Mouse (Mus musculus) Muller cell, postnatal 12 days (primary cell): Measurements from ENCODE around the gene Psip1.
"Not testable (repeated sequence)": the region's sequence is repeated elsewhere in the genome, so short reads cannot be mapped to it uniquely, and the experiment has no call there.

Experiments
- DNase-seq: peaks from one replicate; pipeline ENCODE4 v3.0.0-alpha.2; 2015; ENCODE audit errors: inconsistent ontology term

Gene Psip1

DNA sequence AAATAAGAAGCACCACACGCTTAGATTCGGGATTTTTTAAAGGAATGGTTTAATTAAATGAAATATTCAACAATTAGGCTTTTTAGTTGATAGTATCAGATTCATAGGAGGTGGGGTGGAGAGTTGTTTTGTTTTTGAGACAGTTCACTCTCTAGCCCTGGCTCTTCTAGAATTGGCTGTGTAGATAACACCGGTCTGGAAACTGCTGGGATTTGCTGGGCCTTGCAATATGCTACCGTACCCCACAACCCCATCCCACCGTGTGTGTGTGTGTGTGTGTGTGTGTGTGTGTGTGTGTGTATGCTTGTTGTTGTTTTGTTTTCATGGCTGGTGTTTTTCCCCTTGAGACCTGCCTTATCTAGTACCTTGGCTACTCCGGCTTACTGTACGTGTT is 14.8 kb upstream of the Psip1 start:
- no peak for DNase-seq

DNA sequence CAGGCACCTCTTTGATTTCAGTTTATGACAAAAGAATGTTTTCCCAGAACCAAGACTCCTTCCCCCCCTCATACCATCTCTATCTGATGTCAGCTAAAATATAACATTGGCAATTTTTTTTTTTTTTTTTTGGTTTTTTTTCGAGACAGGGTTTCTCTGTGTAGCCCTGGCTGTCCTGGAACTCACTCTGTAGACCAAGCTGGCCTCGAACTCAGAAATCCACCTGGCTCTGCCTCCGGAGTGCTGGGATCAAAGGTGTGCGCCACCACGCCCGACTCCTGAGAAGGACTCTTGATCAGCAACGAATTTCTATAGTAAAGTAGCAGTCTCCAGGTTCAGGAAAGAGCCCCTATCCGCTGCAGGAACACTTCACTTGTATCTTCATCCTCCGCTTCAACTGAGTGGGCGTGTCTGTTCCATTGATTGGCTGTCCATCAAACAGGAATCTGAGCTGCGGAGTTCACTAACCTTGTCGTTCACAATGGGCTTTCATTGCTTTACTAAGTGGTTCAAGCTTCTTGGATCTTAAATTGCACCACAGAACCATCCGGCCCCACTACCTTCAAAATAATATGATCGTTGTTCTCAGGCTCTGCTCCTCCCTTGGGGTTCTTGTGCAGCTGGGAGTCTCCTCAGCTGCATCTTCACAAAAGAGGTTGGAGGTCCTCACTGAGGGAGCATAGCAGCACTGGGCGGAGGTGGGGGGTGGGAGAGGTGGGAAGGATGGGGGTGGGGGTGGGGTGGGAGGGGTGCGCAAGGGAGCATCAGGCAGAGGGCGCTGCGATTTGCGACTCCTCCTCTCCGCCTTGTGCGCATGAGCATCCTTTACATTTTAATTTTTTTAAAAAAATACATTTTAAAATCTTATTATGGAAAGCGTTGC is 14.1 kb upstream of the Psip1 start:
- DNase-seq: no peak

DNA sequence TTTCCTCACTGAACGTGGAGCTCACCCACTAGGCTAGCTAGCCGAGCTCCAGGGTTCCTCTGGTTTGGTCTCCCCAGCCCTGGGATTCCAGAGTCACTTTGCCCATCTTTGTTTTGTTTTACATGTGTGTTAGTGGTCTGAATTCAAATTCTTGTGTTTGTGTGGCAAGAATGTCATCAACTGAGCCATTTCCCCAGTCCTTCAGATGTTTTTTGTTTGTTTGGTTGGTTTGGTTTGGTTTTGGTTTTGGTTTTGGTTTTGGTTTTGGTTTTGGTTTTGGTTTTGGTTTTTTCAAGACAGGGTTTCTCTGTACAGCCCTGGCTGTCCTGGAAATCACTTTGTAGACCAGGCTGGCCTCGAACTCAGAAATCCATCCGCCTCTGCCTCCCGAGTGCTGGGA is 10.8 kb upstream of the Psip1 start:
- not testable (repeated sequence) for DNase-seq

DNA sequence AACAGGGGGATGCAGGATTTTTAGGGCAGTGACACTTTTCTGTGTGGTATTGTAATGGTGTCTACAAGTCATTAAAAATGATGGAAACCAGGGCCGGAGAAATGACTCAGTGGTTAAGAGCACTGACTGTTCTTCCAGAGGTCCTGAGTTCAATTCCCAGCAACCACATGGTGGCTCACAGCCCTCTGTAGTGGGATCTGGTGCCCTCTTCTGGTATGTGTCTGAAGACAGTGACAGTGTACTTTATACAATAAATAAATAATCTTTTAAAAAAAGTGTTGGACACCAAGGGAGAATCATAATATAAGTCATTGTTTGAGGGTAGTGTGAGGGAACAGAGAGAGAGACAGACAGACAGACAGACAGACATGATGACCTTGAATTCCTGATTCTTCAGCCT is 6.9 kb upstream of the Psip1 start:
- DNase-seq: no peak

DNA sequence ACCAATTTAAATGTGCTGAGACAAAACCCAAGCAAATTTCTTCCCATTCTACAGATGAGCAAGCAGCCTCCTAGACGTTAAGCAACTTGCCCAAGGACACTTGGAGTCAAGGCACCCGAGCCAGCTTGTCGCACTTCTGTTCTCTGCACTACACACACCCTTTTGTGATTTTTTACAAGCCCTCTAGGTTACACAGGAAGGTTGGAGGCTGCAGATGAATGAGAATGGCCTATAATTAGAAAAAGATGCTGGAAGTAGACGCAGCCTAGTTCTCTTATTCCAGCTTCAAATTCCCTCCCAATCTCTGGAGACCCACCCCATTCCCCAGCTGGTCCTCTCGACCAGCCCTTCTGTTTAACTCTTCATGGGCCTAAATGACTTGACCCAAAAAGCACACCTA is 2.9 kb upstream of the Psip1 start:
- DNase-seq: no peak

DNA sequence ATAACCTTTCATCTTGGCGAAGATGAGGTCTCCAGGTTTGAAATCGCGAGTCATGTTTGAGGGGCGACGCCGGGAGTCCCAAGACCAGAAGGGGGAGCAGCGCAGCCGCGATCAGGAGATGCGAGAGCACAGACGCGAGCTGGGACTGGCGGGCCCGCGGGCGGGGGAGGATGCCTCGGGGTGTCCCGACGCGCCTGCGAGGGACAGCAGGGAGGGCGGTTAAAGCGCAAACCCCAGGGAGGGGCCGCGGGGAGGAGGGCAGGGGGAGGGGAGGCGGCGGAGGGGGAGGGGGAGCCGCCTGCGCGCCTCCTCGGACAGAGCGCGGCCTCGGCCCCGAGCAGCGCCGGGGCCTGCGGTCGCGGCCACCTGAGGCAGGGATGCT is 533 bp downstream of the Psip1 start:
- peak; percentile 92 for DNase-seq

DNA sequence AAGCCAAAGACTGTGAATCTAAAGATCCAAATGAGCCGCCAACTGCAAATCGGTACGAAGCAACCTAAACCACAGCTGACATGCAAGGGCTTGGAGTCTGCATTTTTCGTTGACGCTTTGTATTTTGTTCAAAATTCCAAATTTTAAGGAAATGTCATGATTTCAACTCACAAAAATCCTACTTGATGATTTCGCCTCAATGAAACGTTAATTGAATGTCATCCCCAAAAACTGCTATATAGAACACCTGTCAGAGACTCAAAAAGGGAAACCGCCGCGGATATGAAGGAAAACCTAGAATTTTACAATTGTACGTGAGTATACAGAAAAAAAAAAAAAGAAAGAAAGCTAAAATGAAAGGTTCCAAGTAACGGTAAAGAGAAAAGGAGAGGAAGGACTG is 1.0 kb downstream of the Psip1 start:
- peak; percentile 19 for DNase-seq

DNA sequence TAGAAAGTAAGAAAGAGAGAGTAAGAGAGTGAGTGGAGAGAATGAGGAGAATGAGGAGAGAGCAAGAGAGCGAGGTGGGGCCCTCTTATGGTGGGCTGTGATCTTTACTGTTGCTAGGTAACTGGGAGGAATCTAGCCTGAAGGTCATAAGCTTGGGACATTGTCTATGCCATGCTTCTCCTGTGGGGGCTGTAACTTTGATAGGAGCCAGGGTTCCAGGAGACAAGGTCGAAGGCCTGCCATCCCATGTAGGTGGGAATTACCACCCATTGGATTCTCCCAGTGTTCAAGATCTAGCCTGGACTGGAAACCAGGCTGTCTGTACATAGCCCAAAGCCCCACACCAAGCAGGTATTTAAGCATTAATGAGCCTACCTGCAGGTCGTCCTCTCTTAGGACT is 18.1 kb downstream of the Psip1 start:
- DNase-seq: no peak

DNA sequence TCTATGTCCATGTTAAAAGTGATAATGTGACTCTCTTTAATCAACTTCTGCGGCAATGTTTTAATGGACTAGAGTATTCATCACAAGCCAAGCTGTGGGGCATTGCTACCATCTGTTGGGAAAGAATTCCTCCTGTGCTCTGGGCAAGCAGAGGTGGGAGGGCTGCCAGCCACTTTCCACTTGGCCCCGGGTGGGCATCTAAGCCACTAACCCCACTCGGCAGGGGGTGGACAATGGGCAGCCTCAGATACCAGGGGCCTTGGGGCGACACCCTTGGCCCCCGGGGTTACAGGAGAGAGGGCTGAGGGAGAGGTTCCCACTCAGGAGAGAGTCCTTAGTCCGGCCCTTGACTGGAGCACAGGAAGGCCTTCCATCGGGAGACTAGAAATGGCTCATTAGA is 18.6 kb downstream of the Psip1 start:
- DNase-seq: peak; percentile 71

DNA sequence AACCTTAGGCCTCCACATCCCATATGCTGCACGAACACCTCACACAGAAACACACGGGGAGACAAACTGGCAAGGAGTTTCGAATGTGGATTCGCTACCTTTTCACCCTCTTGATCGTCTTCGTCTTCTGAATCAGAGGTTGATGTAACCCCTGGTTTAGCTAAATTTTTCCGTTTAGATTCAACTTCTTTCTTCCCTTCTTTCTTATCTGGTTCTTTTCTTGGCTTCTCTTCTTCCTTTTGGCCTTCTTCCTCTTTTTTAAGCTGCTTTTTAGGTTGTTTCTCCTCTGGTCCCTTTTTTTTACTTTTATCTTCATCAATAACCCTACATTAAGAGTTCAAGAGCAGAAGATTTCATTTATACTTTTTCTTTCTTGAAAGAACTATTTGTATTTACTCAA is 21.4 kb downstream of the Psip1 start:
- DNase-seq: no peak

DNA sequence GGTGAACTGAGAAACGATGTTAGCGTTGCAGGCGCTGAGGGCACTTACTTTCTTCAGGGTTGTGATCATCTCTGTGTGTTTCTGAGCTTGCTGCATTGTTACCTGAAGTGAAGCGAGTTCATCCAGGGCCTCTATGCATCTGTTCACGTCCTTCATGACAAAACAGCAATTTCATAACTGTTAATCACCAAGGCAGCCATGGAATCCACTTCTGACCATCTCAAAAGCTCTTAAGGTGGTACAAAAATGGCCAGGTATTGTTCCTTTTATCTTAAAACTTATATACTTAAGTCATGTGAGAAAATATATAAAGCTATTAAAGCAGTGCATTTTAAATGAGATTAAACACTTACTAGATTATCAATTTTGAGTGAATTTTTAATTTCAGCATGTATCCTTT is 26.2 kb downstream of the Psip1 start:
- DNase-seq: no peak

DNA sequence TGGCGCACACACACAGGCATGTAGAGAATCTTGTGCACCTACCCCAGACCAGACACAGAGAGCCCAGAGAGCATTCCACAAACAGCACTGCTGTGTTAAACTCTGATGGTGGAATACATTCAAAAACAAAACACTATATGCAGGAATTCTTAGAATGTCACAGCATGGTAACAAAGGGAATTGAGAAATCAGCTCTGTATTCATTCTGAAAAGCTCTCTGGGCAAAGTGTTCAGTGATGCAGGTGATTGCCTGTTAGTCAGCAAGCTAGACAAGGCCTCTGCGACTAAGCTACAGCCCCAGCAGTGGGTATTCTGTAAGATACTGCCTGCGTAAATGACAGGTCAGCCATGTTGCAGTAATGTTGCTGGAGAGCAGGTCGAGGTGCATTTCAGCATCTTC is 35.5 kb downstream of the Psip1 start:
- DNase-seq: peak; percentile 88

DNA sequence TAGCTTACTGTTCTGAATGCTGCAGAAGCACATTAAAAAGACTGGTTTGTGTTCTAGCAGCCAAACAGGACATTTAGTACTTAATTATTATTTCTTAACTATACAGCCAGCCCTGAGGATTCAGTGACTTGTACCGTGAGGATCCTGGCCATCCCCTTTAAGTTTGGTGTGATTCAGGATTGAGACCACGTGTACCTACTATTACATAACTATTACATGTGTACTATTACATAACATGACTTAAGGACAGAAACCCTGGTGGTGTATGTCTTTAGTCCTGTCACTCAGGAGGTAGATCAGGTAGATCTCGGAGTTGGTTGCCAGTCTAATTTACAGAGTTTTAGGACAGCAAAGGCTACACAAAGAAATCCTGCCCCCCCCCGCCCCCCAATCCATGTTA is 45.2 kb downstream of the Psip1 start:
- DNase-seq: no peak

DNA sequence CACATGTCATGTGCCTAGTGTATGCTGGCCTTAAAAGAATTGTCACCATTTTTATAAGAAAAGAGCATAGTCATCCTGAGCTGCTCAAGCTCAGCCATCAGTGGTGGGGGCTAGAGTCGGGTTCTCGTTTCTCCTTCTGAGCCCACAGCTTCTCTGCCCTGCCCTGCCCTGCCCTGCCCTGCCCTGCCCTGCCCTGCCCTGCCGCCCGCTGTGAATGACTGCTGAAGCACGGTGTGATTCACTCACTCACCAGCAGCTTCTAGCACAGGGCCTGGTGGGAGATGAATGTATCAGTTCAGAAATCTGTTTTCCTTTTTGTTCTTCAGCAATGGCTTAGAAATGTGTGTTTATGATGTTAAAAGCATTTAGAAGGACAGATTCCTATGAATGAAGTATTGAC is 47.2 kb downstream of the Psip1 start:
- peak; percentile 42 for DNase-seq

DNA sequence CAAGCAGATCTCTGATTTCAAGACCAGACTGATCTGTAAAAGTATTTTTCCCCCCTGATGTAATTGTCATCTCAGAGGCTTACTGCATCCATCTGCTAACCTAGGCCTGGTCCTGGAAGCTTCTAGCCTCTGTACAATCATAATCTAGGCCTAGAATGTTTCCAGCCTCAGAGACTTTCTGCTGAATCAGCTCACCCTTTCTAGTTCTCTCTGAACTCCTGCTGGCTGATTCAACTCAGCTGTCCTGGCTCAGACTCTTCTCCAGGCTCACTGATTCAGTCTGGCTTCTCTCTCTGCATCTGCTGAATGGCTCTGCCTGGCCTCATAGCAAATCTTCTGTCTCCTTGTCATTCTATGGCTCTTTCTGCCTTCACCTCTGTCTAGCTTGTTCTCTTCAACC is 48.1 kb downstream of the Psip1 start:
- DNase-seq: peak; percentile 34

DNA sequence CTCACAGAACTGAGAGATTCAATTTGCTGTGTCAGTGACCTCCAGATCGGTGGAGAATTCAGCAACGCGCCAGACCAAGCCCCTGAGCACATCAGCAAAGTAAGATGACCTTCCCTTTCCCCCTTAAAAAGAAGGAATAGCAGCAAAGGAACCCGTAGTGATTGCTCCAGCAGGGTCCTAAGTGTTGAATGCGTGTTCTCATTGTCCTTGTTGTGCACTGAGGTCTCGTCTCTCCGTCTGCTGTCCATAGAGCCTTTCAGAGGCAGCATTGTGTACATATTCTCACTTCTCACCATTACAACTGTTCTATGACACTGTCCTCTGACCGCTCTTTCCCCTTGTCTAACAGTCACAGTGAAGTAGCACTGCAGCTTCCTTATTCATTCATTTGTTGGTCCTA is 49.9 kb downstream of the Psip1 start:
- DNase-seq: no peak

DNA sequence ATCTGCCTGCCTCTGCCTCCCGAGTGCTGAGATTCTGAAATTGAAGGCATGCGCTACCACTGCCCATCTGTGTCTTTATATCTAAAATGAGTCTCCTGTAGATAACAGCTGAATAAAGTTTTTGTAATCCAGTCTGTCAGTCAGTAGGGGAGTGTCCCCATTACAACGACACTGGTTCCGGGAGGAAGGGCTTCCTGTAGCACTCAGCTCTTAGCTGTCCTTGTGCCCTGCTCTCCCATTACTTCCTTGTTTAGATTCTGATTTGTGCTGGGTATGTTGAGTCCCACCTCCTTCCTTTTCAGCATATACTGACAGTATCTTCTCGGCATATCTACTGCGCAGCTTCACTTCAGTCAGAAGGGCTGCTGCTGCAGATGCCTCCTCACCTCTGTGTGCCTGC is 53.4 kb downstream of the Psip1 start:
- DNase-seq: no peak

DNA sequence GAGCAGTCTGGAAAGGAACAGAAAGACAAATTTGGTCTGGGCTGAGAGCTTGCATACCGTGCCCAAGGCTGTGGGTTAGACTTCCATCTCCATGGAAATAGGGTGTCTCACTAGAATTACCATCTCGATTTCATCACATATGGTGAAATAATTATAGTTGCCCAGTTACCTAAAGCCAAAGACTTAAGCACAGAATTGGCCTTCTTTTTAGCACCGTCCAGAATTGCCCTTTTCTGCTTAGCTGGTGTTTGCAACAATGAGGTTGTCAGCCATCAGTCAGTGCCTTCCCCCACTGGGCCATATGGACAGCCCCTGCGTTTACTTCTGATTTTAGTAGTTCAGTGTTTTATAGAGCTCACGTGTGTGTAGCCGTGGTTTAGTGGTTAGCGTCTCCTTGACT is 54.3 kb downstream of the Psip1 start:
- no peak for DNase-seq

DNA sequence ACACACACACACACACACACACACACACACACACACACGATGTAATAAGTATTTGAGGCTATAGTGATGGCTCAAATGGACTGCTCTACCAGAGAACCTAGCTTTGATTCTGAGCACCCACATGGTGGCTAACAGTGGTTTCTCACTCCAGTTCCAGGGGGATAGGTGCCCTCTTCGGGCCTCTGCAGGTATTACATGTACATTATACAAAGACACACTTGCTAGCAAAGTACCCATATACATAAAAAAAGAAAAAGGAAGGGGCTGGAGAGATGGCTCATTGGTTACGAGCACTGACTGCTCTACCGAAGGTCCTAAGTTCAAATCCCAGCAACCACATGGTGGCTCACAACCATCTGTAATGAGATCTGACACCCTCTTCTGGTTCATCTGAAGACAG is 57.4 kb downstream of the Psip1 start:
- no peak for DNase-seq

DNA sequence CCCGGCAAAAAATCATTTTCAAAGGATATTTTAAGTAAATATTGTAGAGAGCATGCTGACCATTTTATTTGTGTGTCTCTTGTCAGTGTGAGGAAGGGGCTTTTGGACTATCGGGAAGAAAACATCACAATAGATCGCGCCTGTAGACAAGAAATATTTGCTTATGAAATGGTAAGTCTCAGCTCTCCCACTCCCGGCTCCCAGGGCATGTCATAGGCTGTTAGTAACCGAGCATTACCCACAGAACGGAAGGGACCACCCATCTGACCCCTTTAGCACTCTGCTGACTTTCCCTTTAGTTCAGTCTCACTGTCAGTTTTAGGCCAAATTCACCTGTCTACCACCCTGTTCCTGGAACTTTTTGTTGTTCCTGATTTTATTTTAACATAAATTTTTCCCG is 58.6 kb downstream of the Psip1 start:
- no peak for DNase-seq

DNA sequence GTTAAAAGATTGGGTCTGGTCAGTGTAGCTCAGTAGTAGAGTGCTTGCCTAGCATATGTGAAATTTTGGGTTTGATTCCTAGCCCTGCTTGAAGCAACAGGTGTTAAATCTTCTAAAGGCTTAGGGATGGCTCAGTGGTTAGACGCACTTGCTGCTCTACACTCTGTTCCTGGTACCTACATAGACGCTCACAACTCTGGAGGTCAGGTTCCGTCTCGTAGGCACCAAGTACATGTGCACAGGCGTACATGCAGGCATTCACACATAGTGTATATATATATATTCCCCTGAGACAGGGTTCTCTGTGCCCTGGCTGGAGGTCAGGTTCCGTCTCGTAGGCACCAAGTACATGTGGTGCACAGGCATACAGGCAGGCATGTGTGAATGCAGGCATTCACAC is 59.1 kb downstream of the Psip1 start:
- no peak for DNase-seq

DNA sequence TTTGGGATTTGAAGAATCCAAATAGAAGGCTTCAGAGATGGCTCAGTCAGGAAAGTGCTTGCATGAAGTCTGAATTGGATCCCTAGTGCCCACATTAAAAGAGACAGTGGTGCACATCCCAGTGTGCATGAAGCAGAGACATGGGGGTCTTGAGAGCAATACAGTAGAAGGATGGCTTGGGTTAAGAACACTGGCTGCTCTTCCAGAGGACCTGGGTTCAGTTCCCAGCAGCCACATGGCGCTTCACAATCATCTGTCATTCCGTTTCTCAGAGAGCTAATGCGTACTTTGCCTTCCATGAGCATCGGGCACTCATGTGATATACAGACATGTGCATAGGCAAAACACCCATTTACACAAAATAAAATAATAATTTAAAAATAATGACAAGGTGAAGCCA is 61.1 kb downstream of the Psip1 start:
- DNase-seq: no peak

DNA sequence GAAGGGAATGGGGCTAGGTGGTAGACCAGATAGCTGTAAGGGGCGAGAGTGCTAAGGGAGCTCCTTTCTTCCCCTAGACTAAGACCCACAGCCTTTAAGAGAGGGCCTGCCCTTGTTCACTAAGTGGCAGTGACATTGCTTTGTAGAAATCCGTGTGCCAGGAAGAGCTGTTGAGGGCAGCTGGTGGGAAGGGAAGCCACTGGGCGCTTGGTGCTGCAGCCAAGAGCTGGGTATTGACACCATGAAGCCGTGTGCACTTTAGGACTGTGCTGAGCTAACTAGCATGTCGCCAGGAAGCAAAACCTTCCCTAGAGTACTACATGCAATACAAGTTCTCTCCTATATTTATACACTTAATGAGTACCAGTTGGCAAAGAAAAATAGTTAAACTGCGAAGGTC is 62.6 kb downstream of the Psip1 start:
- DNase-seq: no peak

DNA sequence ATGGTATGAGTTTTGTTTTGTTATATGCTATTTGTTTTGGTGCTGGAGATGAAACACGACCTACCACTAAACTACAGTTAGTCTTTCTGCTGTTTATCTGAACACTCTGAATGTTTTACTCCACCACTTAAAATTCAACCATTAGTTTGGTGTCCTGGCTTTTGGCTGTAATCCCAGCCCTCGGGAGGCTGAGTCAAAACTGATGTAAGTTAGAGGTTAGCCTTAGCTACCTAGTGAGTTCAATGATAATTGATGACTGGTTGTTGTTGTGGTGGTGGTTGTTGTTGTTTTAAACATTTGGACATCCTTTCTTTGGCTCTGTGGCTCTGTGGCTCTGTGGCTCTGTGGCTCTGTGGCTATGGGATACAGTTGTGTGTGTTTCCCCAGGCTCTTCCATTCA is 67.5 kb downstream of the Psip1 start:
- DNase-seq: no peak
